Mouse (Mus musculus): Measurements from ENCODE around the gene Abcb6.

- TF ChIP-seq CTCF (IDR thresholded peaks at IDR 0.05; ENCODE audit: extremely low read depth, insufficient read depth, low read length) (no peak), POLR2A (IDR thresholded peaks at IDR 0.05; ENCODE audit: extremely low read depth, insufficient read depth, low read length) (no peak)
Measured at GRCm38 (mm10) chr1:75185495-75185894, 5.3 kb upstream of the Abcb6 start.
